In the genomic region with DNA sequence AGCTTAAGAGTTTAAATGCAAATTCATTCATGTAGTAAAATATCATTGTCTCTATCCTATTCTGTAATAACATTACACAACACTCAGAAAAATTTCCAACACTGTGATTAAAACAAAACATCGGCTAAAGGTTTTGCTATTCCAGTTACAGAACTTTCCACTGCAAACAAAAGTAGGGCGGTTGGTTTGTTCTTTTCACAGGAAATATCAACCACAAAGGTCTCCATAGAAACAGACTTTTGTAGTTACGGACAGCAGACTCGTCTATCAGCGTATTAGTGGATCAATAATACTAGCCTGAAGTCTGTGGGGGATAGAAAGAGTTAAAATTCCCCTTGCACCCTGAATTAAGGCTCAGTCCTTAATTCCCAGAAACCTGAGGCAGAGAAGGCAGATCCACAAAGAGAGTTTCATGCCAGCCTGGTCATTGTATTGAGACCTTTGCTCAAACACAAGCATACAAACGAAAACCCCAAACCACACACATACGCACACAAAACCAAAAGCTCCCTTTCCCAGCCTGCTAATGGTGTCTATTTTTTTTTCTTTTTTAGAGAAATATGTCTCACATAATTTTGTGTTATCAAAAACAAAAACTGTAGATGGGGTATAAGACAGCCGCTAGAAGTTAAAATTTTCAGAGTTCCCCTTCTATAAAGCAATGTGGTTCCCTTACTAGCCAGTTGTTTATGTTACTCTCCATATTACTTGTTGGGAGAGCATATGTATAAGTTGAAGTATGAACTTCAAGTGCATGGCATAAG, we compare ENCODE assay signal across 20 mouse cellular contexts. TPM values are rescaled to one million over a fixed set of nuclear protein-coding genes. Genes with fewer than 3 reads are reported as not detected.
DNase-seq lines count a peak whose midpoint lies in the region; ATAC-seq and TF ChIP-seq lines count a peak whose summit lies in the region.
"Had no signal": no experiment of that assay in that cellular context is flagged by ENCODE, and none has a peak within 500 bp of the region (broad histone marks: within the 10 kb centered on the region; RNA-seq: fewer than 3 reads in every experiment).

No protein-coding gene starts in this region.

- ATAC-seq in forebrain, embryonic 15.5 days (replicated peaks), result no peak
- no peak for ATAC-seq in forebrain, embryonic 11.5 days (replicated peaks; ENCODE audit: low FRiP score)
- ATAC-seq in liver, embryonic 12.5 days, result no peak
- ATAC-seq: midbrain, embryonic 13.5 days had no signal

- H3K9me3 ChIP-seq in forebrain, embryonic 15.5 days, result no peaks in the 10 kb centered on the region
- H3K9me3 ChIP-seq in forebrain, embryonic 11.5 days (ENCODE audit: control insufficient read depth, low read length), result no peaks in the 10 kb centered on the region
- H3K9me3 ChIP-seq in liver, embryonic 12.5 days (replicated peaks), result no peaks in the 10 kb centered on the region
- H3K9me3 ChIP-seq: limb, embryonic 10.5 days; midbrain, embryonic 13.5 days had no signal

- H3K4me3 ChIP-seq in forebrain, embryonic 15.5 days, result no peak overlapping the region
- H3K4me3 ChIP-seq in forebrain, embryonic 11.5 days (ENCODE audit: low read depth, low read length), result no peak overlapping the region
- H3K4me3 ChIP-seq in spleen, adult 2 months (ENCODE audit: extremely low read depth, insufficient read depth, insufficient read length), result no peak overlapping the region
- no peak overlapping the region for H3K4me3 ChIP-seq in liver, embryonic 12.5 days

- H3K36me3 ChIP-seq in forebrain, embryonic 15.5 days, result no peaks in the 10 kb centered on the region
- no peaks in the 10 kb centered on the region for H3K36me3 ChIP-seq in forebrain, embryonic 11.5 days (ENCODE audit: control insufficient read depth, insufficient read depth, low read length)
- H3K36me3 ChIP-seq in spleen, adult 2 months (ENCODE audit: control insufficient read depth, insufficient read depth, low read length), result no peaks in the 10 kb centered on the region
- H3K36me3 ChIP-seq in liver, embryonic 12.5 days, result no peaks in the 10 kb centered on the region
- H3K36me3 ChIP-seq: G1E; limb, embryonic 10.5 days; midbrain, embryonic 13.5 days had no signal

- no peak overlapping the region for H3K4me2 ChIP-seq in forebrain, embryonic 15.5 days (replicated peaks)
- no peak overlapping the region for H3K4me2 ChIP-seq in forebrain, embryonic 11.5 days (ENCODE audit: low read depth, low read length, severe bottlenecking)
- peak overlapping the region; percentile 86 for H3K4me2 ChIP-seq in liver, embryonic 12.5 days

- no peak overlapping the region for H3K9ac ChIP-seq in forebrain, embryonic 15.5 days (replicated peaks)
- H3K9ac ChIP-seq in forebrain, embryonic 11.5 days (ENCODE audit: low read length), result no peak overlapping the region
- no peak overlapping the region for H3K9ac ChIP-seq in liver, embryonic 12.5 days
- H3K9ac ChIP-seq: midbrain, embryonic 13.5 days had no signal

- no peak for TF ChIP-seq CTCF in spleen, adult 2 months (IDR thresholded peaks at IDR 0.05; ENCODE audit: extremely low read depth, insufficient read depth, insufficient read length, insufficient replicate concordance)

- peaks cover 17% of the 10 kb centered on the region for H3K4me1 ChIP-seq in forebrain, embryonic 15.5 days
- H3K4me1 ChIP-seq in forebrain, embryonic 11.5 days (replicated peaks; ENCODE audit: control insufficient read depth, insufficient read depth, low read length), result 0 out of 2 replicates have a peak, but pooled peaks cover 2% of the 10 kb centered on the region
- H3K4me1 ChIP-seq in spleen, adult 2 months (ENCODE audit: control insufficient read depth, insufficient read depth, insufficient read length), result peaks cover 14% of the 10 kb centered on the region
- H3K4me1 ChIP-seq in liver, embryonic 12.5 days, result peaks cover 36% of the 10 kb centered on the region

- H3K27ac ChIP-seq in forebrain, embryonic 15.5 days (replicated peaks), result peak overlapping the region; percentile 93; the same call in 1 of the 2 replicates
- H3K27ac ChIP-seq in forebrain, embryonic 11.5 days (ENCODE audit: low read depth, low read length), result no peak overlapping the region
- H3K27ac ChIP-seq in spleen, adult 2 months (ENCODE audit: insufficient read depth, low read length), result peak overlapping the region; percentile 26; the same call in 1 of the 2 replicates
- H3K27ac ChIP-seq in liver, embryonic 12.5 days, result no peak overlapping the region
- H3K27ac ChIP-seq: macrophage had no signal

- TF ChIP-seq POLR2A in spleen, adult 2 months (IDR thresholded peaks at IDR 0.05; ENCODE audit: low read depth, low read length), result no peak

- WGBS in forebrain, embryonic 15.5 days, result 75% methylated on average over 8 of the region's 8 CpGs
- 79% methylated on average over 8 of the region's 8 CpGs for WGBS in forebrain, embryonic 11.5 days
- WGBS in spleen, adult 2 months, result 19% methylated on average over 8 of the region's 8 CpGs
- WGBS in liver, embryonic 12.5 days (ENCODE audit: insufficient replicate concordance), result 43% methylated on average over 8 of the region's 8 CpGs

- DNase-seq in forebrain, embryonic 11.5 days (ENCODE audit: low spot score), result no peak
- DNase-seq in spleen, adult 2 months (ENCODE audit: low read depth in 1 of 2, low spot score in 2 of 2), result peak in 1 of 2 experiments; percentile 60
- DNase-seq in spleen, postnatal 4 days (ENCODE audit: low spot score in 2 of 2), result no peak
- no peak for DNase-seq in frontal cortex, postnatal 25 days (ENCODE audit: low spot score in 2 of 2)
- no peak for DNase-seq in retina, postnatal 1 day
- no peak for DNase-seq in layer of hippocampus, adult 11-12 months (ENCODE audit: low spot score)
- DNase-seq: adrenal gland, postnatal 14 days; gastrocnemius, postnatal 10 days; heart, postnatal 10 days; kidney, adult 11 months; kidney, postnatal 25 days; lung, adult 2 months had no signal

- no peaks in the 10 kb centered on the region for H3K27me3 ChIP-seq in forebrain, embryonic 15.5 days
- H3K27me3 ChIP-seq in forebrain, embryonic 11.5 days (ENCODE audit: control insufficient read depth, insufficient read depth, low read length), result no peaks in the 10 kb centered on the region
- no peaks in the 10 kb centered on the region for H3K27me3 ChIP-seq in spleen, adult 2 months (ENCODE audit: control insufficient read depth, insufficient read depth, low read length)
- no peaks in the 10 kb centered on the region for H3K27me3 ChIP-seq in liver, embryonic 12.5 days (replicated peaks)
- H3K27me3 ChIP-seq: midbrain, embryonic 13.5 days had no signal

RNA-seq across cellular contexts. Expression of gene Klrb1b, which starts 10.2 kb away (rescaled TPM):
- polyA plus RNA-seq in forebrain, embryonic 15.5 days (2015; fragmentation: Nextera tagmentation; extraction: Ambion mirVana), result not detected in 2 replicates
- polyA plus RNA-seq in forebrain, embryonic 11.5 days (2014; fragmentation: Nextera tagmentation; extraction: Ambion mirVana), result not detected in 2 replicates
- polyA plus RNA-seq in spleen, adult 2 months (2012; rRNA removed), result 0.62 and 1.7 TPM in 2 replicates
- polyA plus RNA-seq in liver, embryonic 12.5 days (2016; fragmentation: Nextera tagmentation; extraction: Ambion mirVana), result not detected in 2 replicates
- polyA plus RNA-seq: G1E; limb, embryonic 10.5 days; midbrain, embryonic 13.5 days had no signal

RNA-seq across cellular contexts. Expression of gene Gm44511, which starts 10.3 kb away (rescaled TPM):
- polyA plus RNA-seq in forebrain, embryonic 15.5 days (2015; fragmentation: Nextera tagmentation; extraction: Ambion mirVana), result not detected in 2 replicates
- polyA plus RNA-seq in forebrain, embryonic 11.5 days (2014; fragmentation: Nextera tagmentation; extraction: Ambion mirVana), result not detected in 2 replicates
- polyA plus RNA-seq in spleen, adult 2 months (2012; rRNA removed), result 0.23 and 0.53 TPM in 2 replicates
- not detected in 2 replicates for polyA plus RNA-seq in liver, embryonic 12.5 days (2016; fragmentation: Nextera tagmentation; extraction: Ambion mirVana)
- polyA plus RNA-seq: G1E; limb, embryonic 10.5 days; lung, adult 2 months; macrophage; midbrain, embryonic 13.5 days; neural tube, embryonic 11.5 days; stomach, embryonic 14.5 days had no signal

RNA-seq across cellular contexts. Expression of gene Klrb1c, which starts 47.4 kb away (rescaled TPM):
- polyA plus RNA-seq in forebrain, embryonic 15.5 days (2015; fragmentation: Nextera tagmentation; extraction: Ambion mirVana), result not detected in 2 replicates
- not detected in 2 replicates for polyA plus RNA-seq in forebrain, embryonic 11.5 days (2014; fragmentation: Nextera tagmentation; extraction: Ambion mirVana)
- 3.0 and 8.5 TPM in 2 replicates for polyA plus RNA-seq in spleen, adult 2 months (2012; rRNA removed)
- polyA plus RNA-seq in liver, embryonic 12.5 days (2016; fragmentation: Nextera tagmentation; extraction: Ambion mirVana), result 0.10 TPM in 1 of 2 replicates, not detected in the other
- polyA plus RNA-seq: G1E; limb, embryonic 10.5 days; midbrain, embryonic 13.5 days; neural tube, embryonic 11.5 days; stomach, embryonic 14.5 days had no signal

RNA-seq across cellular contexts. Expression of gene Clec2i, which starts 51.0 kb away (rescaled TPM):
- not detected in 2 replicates for polyA plus RNA-seq in forebrain, embryonic 15.5 days (2015; fragmentation: Nextera tagmentation; extraction: Ambion mirVana)
- polyA plus RNA-seq in forebrain, embryonic 11.5 days (2014; fragmentation: Nextera tagmentation; extraction: Ambion mirVana), result not detected in 2 replicates
- polyA plus RNA-seq in spleen, adult 2 months (2012; rRNA removed), result 5.0 and 9.6 TPM in 2 replicates
- polyA plus RNA-seq in liver, embryonic 12.5 days (2016; fragmentation: Nextera tagmentation; extraction: Ambion mirVana), result 0.06 TPM in 1 of 2 replicates, not detected in the other
- polyA plus RNA-seq: G1E; limb, embryonic 10.5 days; midbrain, embryonic 13.5 days; neural tube, embryonic 11.5 days; stomach, embryonic 14.5 days had no signal

RNA-seq across cellular contexts. Expression of gene BC035044, which starts 54.6 kb away (rescaled TPM):
- polyA plus RNA-seq in forebrain, embryonic 15.5 days (2015; fragmentation: Nextera tagmentation; extraction: Ambion mirVana), result 0.46 and 0.60 TPM in 2 replicates
- 0.28 and 0.88 TPM in 2 replicates for polyA plus RNA-seq in forebrain, embryonic 11.5 days (2014; fragmentation: Nextera tagmentation; extraction: Ambion mirVana)
- polyA plus RNA-seq in spleen, adult 2 months (2012; rRNA removed), result 16.3 and 22.9 TPM in 2 replicates
- 6.3 and 6.4 TPM in 2 replicates for polyA plus RNA-seq in liver, embryonic 12.5 days (2016; fragmentation: Nextera tagmentation; extraction: Ambion mirVana)
- polyA plus RNA-seq: G1E had no signal

Comparison
In these comparisons a context has a peak if more than half of its experiments do, and no peak if none do; other contexts are left out.
1. H3K27ac ChIP-seq: peak in forebrain, embryonic 15.5 days (single experiment) and spleen, adult 2 months (single experiment); none in forebrain, embryonic 11.5 days (single experiment) and liver, embryonic 12.5 days (single experiment).